Mouse (Mus musculus) gastrocnemius, adult 18-20 months (tissue): ENCODE measurements around the gene Gm20920. TPM values are rescaled to one million over a fixed set of nuclear protein-coding genes. Genes with fewer than 3 reads are reported as not detected.
"Not testable (repeated sequence)": the region's sequence is repeated elsewhere in the genome, so short reads cannot be mapped to it uniquely, and the experiment has no call there.

ENCODE experiments used
- DNase-seq: peaks from one replicate; pipeline ENCODE4 v3.0.0; 2021; ENCODE audit warnings: low spot score
- long read RNA-seq, 2 experiments: library from polyadenylated mRNA; stranded (forward); transcript quantifications; one replicate each; pipeline ENCODE4 v2.0.0; 2021
- total RNA-seq, 2 experiments: library from RNA; stranded (reverse); gene quantifications; 2 replicates each; pipeline ENCODE4 v1.2.3; 2021

Gene Gm20920
- not detected for total RNA-seq
- long read RNA-seq, experiment 1, result 0 reads
- long read RNA-seq, experiment 2, result 0 reads

- not testable (repeated sequence) for DNase-seq
Measured at GRCm38 (mm10) chrY:51851820-51852219, at the start of gene Gm20920. Gene Gm20920 (plus strand): TSS chrY:51852120.
